Mouse (Mus musculus) limb, embryonic 14.5 days (tissue): ENCODE measurements around the gene Tbx3. TPM values are rescaled to one million over a fixed set of nuclear protein-coding genes. Genes with fewer than 3 reads are reported as not detected.

ENCODE experiments used
- ATAC-seq: fragments of 200-750 bp; cut with Nextera tagmentation; 2 replicates; pipeline ENCODE4 v1.8.0; 2017; ENCODE audit warnings: low read depth, moderate number of reproducible peaks, moderate TSS enrichment; ENCODE audit not compliant: low FRiP score
- DNase-seq: peaks from one replicate; pipeline ENCODE4 v3.0.0-alpha.2; 2015; ENCODE audit warnings: low spot score
- H3K27ac ChIP-seq: fragments of 300-500 bp; sonication (generic); replicated peaks from 2 replicates; pipeline ENCODE4 v1.5.1; 2014; ENCODE audit warnings: low read depth, mild to moderate bottlenecking, low read length, moderate library complexity, mixed read lengths
- H3K27me3 ChIP-seq: fragments of 300-500 bp; sonication (generic); 2 replicates; pipeline ENCODE4 v1.6.1; 2014; ENCODE audit warnings: low read length, mixed read lengths; ENCODE audit not compliant: control insufficient read depth, insufficient read depth
- H3K36me3 ChIP-seq: fragments of 300-500 bp; sonication (generic); 2 replicates; pipeline ENCODE4 v1.6.1; 2014; ENCODE audit warnings: mild to moderate bottlenecking, low read length, moderate library complexity, mixed read lengths; ENCODE audit not compliant: control insufficient read depth, insufficient read depth
- H3K4me1 ChIP-seq: fragments of 300-500 bp; sonication (generic); 2 replicates; pipeline ENCODE4 v1.6.1; 2014; ENCODE audit warnings: antibody characterized with exemption, low read length, mixed read lengths; ENCODE audit not compliant: control insufficient read depth, insufficient read depth
- H3K4me2 ChIP-seq: fragments of 300-500 bp; sonication (generic); replicated peaks from 2 replicates; pipeline ENCODE4 v1.6.1; 2014; ENCODE audit warnings: low read depth, mild to moderate bottlenecking, low read length, moderate library complexity; ENCODE audit not compliant: severe bottlenecking
- H3K4me3 ChIP-seq: fragments of 300-500 bp; sonication (generic); replicated peaks from 2 replicates; pipeline ENCODE4 v1.5.1; 2014; ENCODE audit warnings: low read length
- H3K9ac ChIP-seq: fragments of 300-500 bp; sonication (generic); 2 replicates; pipeline ENCODE4 v1.6.1; 2014; ENCODE audit warnings: mild to moderate bottlenecking, low read depth, low read length, moderate library complexity; ENCODE audit not compliant: severe bottlenecking
- H3K9me3 ChIP-seq: fragments of 300-500 bp; sonication (generic); 2 replicates; pipeline ENCODE4 v1.6.1; 2016; ENCODE audit warnings: low read length; ENCODE audit not compliant: control insufficient read depth
- POLR2A ChIP-seq: fragments of 200-500 bp; IDR thresholded peaks from 2 replicates; pipeline ENCODE4 v1.8.0; 2012; ENCODE audit warnings: inconsistent platforms, mild to moderate bottlenecking, moderate library complexity, borderline replicate concordance; ENCODE audit not compliant: insufficient read depth, insufficient read length; ENCODE audit errors: extremely low read depth
- WGBS: fragments of 180-500 bp; shearing (Covaris S2); extraction: QIAGEN DNeasy Blood & Tissue Kit; methylation state at CpG from one replicate; pipeline ENCODE4 v1.1.7; 2014; 5-methylcytosine and 5-hydroxymethylcytosine counted together
- polyA plus RNA-seq, 2 experiments: library from polyadenylated mRNA; depleted of rRNA in 1 of 2; stranded (reverse) in 1 of 2; unstranded in 1 of 2; fragments of >200 nt; fragmentation: Nextera tagmentation in 1 of 2; extraction: Ambion mirVana in 1 of 2; gene quantifications; 2 replicates each; pipeline versions ENCODE4 v1.2.1 to v1.2.3; 2012 to 2014

The Tbx3 gene
- 18.6 and 28.2 TPM in 2 replicates for polyA plus RNA-seq (2012; rRNA removed)
- polyA plus RNA-seq (2014; fragmentation: Nextera tagmentation; extraction: Ambion mirVana): 23.9 and 27.6 TPM in 2 replicates

DNA sequence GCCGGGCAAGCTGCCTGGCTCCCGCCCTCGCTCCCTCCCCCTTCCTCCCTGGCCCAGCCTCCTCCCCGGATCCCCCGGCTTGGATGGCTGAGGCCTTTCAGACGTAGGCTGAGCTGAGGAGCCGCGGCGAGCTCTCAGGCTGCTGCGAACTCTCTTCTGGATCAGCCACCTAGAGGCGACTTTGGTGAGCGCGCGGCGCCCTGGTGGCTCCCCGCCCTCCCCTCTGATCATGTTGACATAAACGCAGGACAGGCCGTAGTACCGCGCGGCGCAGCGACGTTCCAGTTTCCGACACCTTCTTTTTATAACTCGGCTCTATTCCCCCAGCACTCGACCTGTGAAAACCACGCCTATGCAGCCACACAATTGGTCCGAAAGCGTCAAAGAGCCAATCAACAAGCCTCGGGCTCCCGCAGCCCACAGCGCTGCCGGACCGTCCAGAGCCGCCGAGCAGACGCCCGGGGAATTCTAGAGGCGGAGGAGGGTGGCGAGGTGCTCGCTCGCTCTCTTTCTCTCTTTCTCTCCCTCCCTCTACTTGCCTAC, at the start of gene Tbx3:
Gene Tbx3, plus strand, starts transcription at position 104 of the 543 bp plus-strand sequence.
- WGBS: 0% methylated on average over 37 of the region's 43 CpGs
- Histone ChIP-seq H3K36me3 (peaks cover 9% of the 10 kb centered on the region; the same call in 1 of the 2 replicates), H3K4me2 (peak within 1 kb of the TSS; percentile 85), H3K27ac (peak within 1 kb of the TSS; percentile 90), H3K27me3 (peaks cover 75% of the 10 kb centered on the region), H3K4me3 (peak within 1 kb of the TSS; percentile 51), H3K4me1 (peaks cover 16% of the 10 kb centered on the region), H3K9ac (peak within 1 kb of the TSS; percentile 83), H3K9me3 (no peaks in the 10 kb centered on the region)
- peak; percentile 93 for ATAC-seq
- peak; percentile 96 for DNase-seq
- TF ChIP-seq POLR2A: 0 out of 2 replicates have a peak, but pooled peaks have one; percentile 7

DNA sequence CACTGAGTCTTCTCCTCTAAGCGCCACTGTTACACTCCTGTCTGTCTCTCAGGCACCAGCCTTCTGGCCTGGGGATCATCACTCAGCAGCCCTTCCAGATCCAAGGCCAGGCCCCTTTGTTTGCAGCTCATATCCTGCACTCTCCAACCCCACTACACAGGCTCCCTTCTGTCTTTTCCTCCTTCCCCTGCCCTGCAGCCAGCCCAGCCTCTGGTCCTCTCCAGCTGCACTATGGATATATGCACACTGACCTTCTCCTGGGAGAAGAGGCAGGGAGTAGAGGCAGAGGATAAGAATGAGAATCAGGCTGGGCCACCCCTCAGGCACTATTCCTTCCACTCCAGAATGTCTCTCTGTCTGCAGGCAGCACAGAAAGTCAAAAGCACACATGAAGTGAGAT, 48.4 kb upstream of the Tbx3 start:
- Histone ChIP-seq H3K36me3 (no peaks in the 10 kb centered on the region), H3K27me3 (peaks cover 42% of the 10 kb centered on the region), H3K9ac (no peak overlapping the region), H3K4me3 (no peak overlapping the region), H3K4me2 (no peak overlapping the region), H3K4me1 (peaks cover 33% of the 10 kb centered on the region), H3K9me3 (no peaks in the 10 kb centered on the region), H3K27ac (no peak overlapping the region)
- TF ChIP-seq POLR2A: no peak
- ATAC-seq (no peak), DNase-seq (no peak)
- WGBS: 50% methylated on average over 1 of the region's 1 CpGs

DNA sequence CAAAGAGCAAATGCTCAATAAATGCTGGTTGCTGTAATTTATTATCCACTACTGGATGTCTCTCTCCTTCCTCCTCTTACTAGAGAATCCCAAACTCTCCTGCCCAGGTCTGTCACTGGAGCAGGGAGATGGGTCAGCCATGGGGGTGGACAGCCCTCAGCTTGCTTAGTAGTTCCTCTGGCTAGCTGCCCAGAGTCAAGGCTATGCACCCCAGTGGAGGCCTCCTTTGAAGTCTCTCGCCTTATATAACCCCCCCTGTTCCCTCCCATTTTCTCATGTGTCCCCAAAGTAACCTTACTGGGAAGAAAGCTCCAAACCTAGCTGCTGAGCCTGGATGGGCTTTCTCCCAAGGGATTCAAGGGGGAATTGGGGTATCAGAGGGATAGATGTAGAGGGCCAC, 45.9 kb upstream of the Tbx3 start:
- WGBS: 26% methylated on average over 1 of the region's 1 CpGs
- H3K4me3 ChIP-seq: no peak overlapping the region
- H3K4me2 ChIP-seq: no peak overlapping the region
- no peaks in the 10 kb centered on the region for H3K36me3 ChIP-seq
- H3K9me3 ChIP-seq: no peaks in the 10 kb centered on the region
- no peak overlapping the region for H3K27ac ChIP-seq
- no peak for TF ChIP-seq POLR2A
- DNase-seq: no peak
- H3K27me3 ChIP-seq: peaks cover 55% of the 10 kb centered on the region
- peaks cover 43% of the 10 kb centered on the region for H3K4me1 ChIP-seq
- H3K9ac ChIP-seq: no peak overlapping the region
- ATAC-seq: no peak

DNA sequence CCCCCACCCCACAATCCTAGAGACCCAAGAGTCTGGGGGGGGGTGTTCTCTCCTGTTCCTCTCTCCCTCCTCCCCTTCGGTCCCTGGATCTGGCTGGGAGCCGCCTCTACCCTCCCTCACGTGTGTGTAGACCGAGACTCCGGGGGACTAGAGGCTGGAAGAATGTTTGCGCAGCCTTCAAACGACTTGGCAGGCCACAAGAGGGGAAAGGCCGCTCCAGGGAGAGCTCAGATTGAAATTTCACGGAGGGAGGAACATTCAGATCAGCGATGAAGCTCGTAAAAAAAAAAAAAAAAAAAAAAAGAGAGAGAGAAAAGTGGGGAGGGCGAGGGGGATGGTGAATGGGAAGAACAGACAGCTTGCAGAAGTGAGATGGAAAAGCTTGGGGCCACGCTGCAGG, 44.9 kb upstream of the Tbx3 start:
- H3K4me3 ChIP-seq: no peak overlapping the region
- H3K9me3 ChIP-seq: no peaks in the 10 kb centered on the region
- WGBS: 3% methylated on average over 13 of the region's 13 CpGs
- H3K4me2 ChIP-seq: peak overlapping the region; percentile 29
- peaks cover 66% of the 10 kb centered on the region for H3K27me3 ChIP-seq
- no peaks in the 10 kb centered on the region for H3K36me3 ChIP-seq
- DNase-seq: peak; percentile 52
- TF ChIP-seq POLR2A: no peak
- no peak overlapping the region for H3K27ac ChIP-seq
- H3K4me1 ChIP-seq: peaks cover 33% of the 10 kb centered on the region
- peak; percentile 69 for ATAC-seq
- no peak overlapping the region for H3K9ac ChIP-seq

DNA sequence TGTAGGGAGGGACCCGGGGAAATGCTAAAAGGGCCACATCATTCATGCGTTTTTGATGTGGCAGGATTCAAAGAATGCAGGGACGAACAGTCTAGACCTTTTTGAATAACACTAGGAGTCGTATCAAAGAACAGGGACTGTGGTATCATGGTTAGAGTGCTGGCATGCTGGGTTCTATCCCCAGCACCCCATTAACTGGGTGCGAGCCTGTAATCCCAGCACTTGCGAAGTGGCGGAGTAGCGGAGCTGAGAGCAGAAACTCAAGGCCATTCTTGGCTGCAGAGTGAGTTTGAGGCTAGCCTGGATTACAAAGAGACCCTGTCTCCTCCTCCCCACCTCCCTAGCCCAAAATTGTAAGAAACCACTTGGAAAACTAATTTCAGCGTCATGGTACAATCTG, 44.3 kb upstream of the Tbx3 start:
- Histone ChIP-seq H3K4me2 (peak overlapping the region; percentile 29), H3K4me3 (0 out of 2 replicates have a peak overlapping the region, but pooled peaks have one; percentile 2), H3K27me3 (peaks cover 68% of the 10 kb centered on the region), H3K9ac (no peak overlapping the region), H3K27ac (no peak overlapping the region; the same call in 1 of the 2 replicates), H3K4me1 (peaks cover 32% of the 10 kb centered on the region), H3K9me3 (no peaks in the 10 kb centered on the region), H3K36me3 (no peaks in the 10 kb centered on the region)
- no peak for TF ChIP-seq POLR2A
- DNase-seq: no peak
- no peak for ATAC-seq
- 20% methylated on average over 9 of the region's 9 CpGs for WGBS
